Comparison of ENCODE assay signal across 17 mouse cellular contexts in genomic region chr13:112071209-112071955, GRCm38 (mm10).
A peak's percentile ranks its signal among the peaks of the same experiment; 100 is the strongest.
DNase-seq lines count a peak whose midpoint lies in the region; ATAC-seq and TF ChIP-seq lines count a peak whose summit lies in the region.
"Had no signal": no experiment of that assay in that cellular context is flagged by ENCODE, and none has a peak within 500 bp of the region (broad histone marks: within the 10 kb centered on the region; RNA-seq: fewer than 3 reads in every experiment).

No protein-coding gene starts in this region.

- H3K9me3 ChIP-seq in forebrain, postnatal 0 days (ENCODE audit: low read length), result no peaks in the 10 kb centered on the region
- H3K9me3 ChIP-seq in forebrain, embryonic 10.5 days, result no peaks in the 10 kb centered on the region
- H3K9me3 ChIP-seq: intestine, embryonic 15.5 days; midbrain, embryonic 13.5 days; neural tube, embryonic 13.5 days had no signal

- no peak overlapping the region for H3K9ac ChIP-seq in forebrain, postnatal 0 days
- H3K9ac ChIP-seq: intestine, embryonic 15.5 days; midbrain, embryonic 13.5 days; neural tube, embryonic 13.5 days had no signal

- H3K4me1 ChIP-seq in forebrain, postnatal 0 days (ENCODE audit: insufficient read depth), result no peaks in the 10 kb centered on the region
- peaks cover 14% of the 10 kb centered on the region for H3K4me1 ChIP-seq in forebrain, embryonic 10.5 days
- peaks cover 13% of the 10 kb centered on the region for H3K4me1 ChIP-seq in brown adipose tissue, adult 24 weeks (ENCODE audit: control insufficient read depth, insufficient read depth, insufficient read length, low read length)
- H3K4me1 ChIP-seq: intestine, embryonic 15.5 days; midbrain, embryonic 13.5 days; neural tube, embryonic 13.5 days had no signal

- DNase-seq in forebrain, postnatal 0 days, result peak; percentile 24
- no peak for DNase-seq in forebrain, embryonic 10.5 days (ENCODE audit: extremely low spot score, low spot score)
- DNase-seq in NIH3T3 (ENCODE audit: low read depth), result peak; percentile 8
- DNase-seq in kidney, postnatal 25 days, result peak; percentile 38 to 62
- no peak for DNase-seq in thymus, adult 18-20 months
- DNase-seq in layer of hippocampus, adult 9-11 months, result no peak
- no peak for DNase-seq in gastrocnemius, postnatal 25 days
- DNase-seq: cerebellum, adult 11-12 months; gastrocnemius, adult 2 months; thymus, postnatal 25 days had no signal

- H3K36me3 ChIP-seq in forebrain, postnatal 0 days (ENCODE audit: insufficient read depth), result no peaks in the 10 kb centered on the region
- no peaks in the 10 kb centered on the region for H3K36me3 ChIP-seq in forebrain, embryonic 10.5 days (replicated peaks)
- H3K36me3 ChIP-seq: intestine, embryonic 15.5 days; midbrain, embryonic 13.5 days; neural tube, embryonic 13.5 days had no signal

- no peak overlapping the region for H3K27ac ChIP-seq in forebrain, postnatal 0 days (ENCODE audit: low read depth, low read length)
- no peak overlapping the region for H3K27ac ChIP-seq in forebrain, embryonic 10.5 days
- H3K27ac ChIP-seq in brown adipose tissue, adult 24 weeks (replicated peaks; ENCODE audit: low read depth, low read length), result peak overlapping the region; percentile 25; the same call in 1 of the 2 replicates
- H3K27ac ChIP-seq: gastrocnemius, adult 2 months; intestine, embryonic 15.5 days; left cerebral cortex, adult 2 months; midbrain, embryonic 13.5 days; neural tube, embryonic 13.5 days had no signal

- no peak overlapping the region for H3K4me2 ChIP-seq in forebrain, postnatal 0 days (ENCODE audit: low read depth)
- H3K4me2 ChIP-seq: heart, embryonic 11.5 days; intestine, embryonic 15.5 days; midbrain, embryonic 13.5 days; neural tube, embryonic 13.5 days had no signal

- no peak for TF ChIP-seq CTCF in forebrain, postnatal 0 days (IDR thresholded peaks at IDR 0.05; ENCODE audit: low read depth)

- no peaks in the 10 kb centered on the region for H3K27me3 ChIP-seq in forebrain, postnatal 0 days (ENCODE audit: insufficient read depth, low read length)
- no peaks in the 10 kb centered on the region for H3K27me3 ChIP-seq in forebrain, embryonic 10.5 days (ENCODE audit: poor library complexity, severe bottlenecking)
- H3K27me3 ChIP-seq: intestine, embryonic 15.5 days; midbrain, embryonic 13.5 days; neural tube, embryonic 13.5 days had no signal

- no peak for ATAC-seq in forebrain, postnatal 0 days
- ATAC-seq: activated CD4-positive, CD25-positive, alpha-beta regulatory T cell, adult 4 months; intestine, embryonic 15.5 days; midbrain, embryonic 13.5 days had no signal

- 77% methylated on average over 10 of the region's 10 CpGs for WGBS in forebrain, postnatal 0 days
- WGBS in forebrain, embryonic 10.5 days, result 91% methylated on average over 10 of the region's 10 CpGs

- H3K4me3 ChIP-seq in forebrain, postnatal 0 days (ENCODE audit: low read depth, low read length), result no peak overlapping the region
- H3K4me3 ChIP-seq in forebrain, embryonic 10.5 days, result no peak overlapping the region
- no peak overlapping the region for H3K4me3 ChIP-seq in brown adipose tissue, adult 24 weeks (ENCODE audit: insufficient read depth, low read depth, low read length)
- H3K4me3 ChIP-seq: gastrocnemius, adult 2 months; intestine, embryonic 15.5 days; left cerebral cortex, adult 2 months; midbrain, embryonic 13.5 days; neural tube, embryonic 13.5 days had no signal

Comparison
In these comparisons a context has a peak if more than half of its experiments do, and no peak if none do; other contexts are left out.
1. DNase-seq: peak in forebrain, postnatal 0 days (single experiment), NIH3T3 (single experiment) and kidney, postnatal 25 days (2 of 2); none in forebrain, embryonic 10.5 days (single experiment), thymus, adult 18-20 months (0 of 2), layer of hippocampus, adult 9-11 months (single experiment) and gastrocnemius, postnatal 25 days (single experiment).